In the genomic region with DNA sequence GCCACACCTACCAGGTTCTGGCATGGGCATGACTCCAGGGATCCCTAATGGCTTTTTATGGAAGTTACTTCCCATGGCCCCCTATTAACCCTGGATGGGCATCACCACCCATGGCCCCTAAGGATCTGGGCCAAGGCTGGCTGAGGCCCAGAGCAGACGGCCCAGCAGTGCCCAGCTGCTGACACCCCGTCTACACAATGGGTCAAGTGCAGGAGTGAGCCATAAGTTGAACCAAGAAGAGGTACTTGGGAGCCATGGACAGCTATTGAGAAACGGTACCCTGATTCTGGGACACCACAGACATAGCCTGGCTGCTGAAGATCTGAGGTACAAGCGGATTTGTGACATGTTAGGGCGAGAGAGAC, we compare ENCODE assay signal across 12 mouse cellular contexts. TPM values are rescaled to one million over a fixed set of nuclear protein-coding genes. Genes with fewer than 3 reads are reported as not detected.
DNase-seq lines count a peak whose midpoint lies in the region; ATAC-seq lines count a peak whose summit lies in the region.
"Had no signal": no experiment of that assay in that cellular context is flagged by ENCODE, and none has a peak within 500 bp of the region (broad histone marks: within the 10 kb centered on the region; RNA-seq: fewer than 3 reads in every experiment).

No protein-coding gene starts in this region.

- no peak for ATAC-seq in heart, embryonic 13.5 days (ENCODE audit: extremely low read depth, insufficient number of reproducible peaks, low FRiP score, low TSS enrichment)
- ATAC-seq in lung, embryonic 16.5 days (ENCODE audit: low read depth) = peak; percentile 10; the same call in 1 of the 2 replicates
- ATAC-seq in hindbrain, embryonic 14.5 days (ENCODE audit: low FRiP score) = no peak
- no peak for ATAC-seq in midbrain, embryonic 15.5 days (replicated peaks)

- DNase-seq in heart, adult 9 months (ENCODE audit: low spot score in 2 of 2) = no peak
- DNase-seq in lung, postnatal 36 days = no peak
- no peak for DNase-seq in hindbrain, embryonic 14.5 days (ENCODE audit: low spot score)
- no peak for DNase-seq in left cerebral cortex, postnatal 10 days (ENCODE audit: extremely low spot score in 1 of 2, low spot score in 2 of 2)
- no peak for DNase-seq in ovary, postnatal 14 days (ENCODE audit: low spot score)

- peaks cover 12% of the 10 kb centered on the region for H3K27me3 ChIP-seq in heart, embryonic 13.5 days (replicated peaks)
- H3K27me3 ChIP-seq in lung, embryonic 16.5 days (ENCODE audit: control insufficient read depth, insufficient read depth, low read depth, low read length) = no peaks in the 10 kb centered on the region
- peaks cover 10% of the 10 kb centered on the region for H3K27me3 ChIP-seq in hindbrain, embryonic 14.5 days (ENCODE audit: control insufficient read depth, insufficient read depth, low read length)
- peaks cover 3% of the 10 kb centered on the region for H3K27me3 ChIP-seq in midbrain, embryonic 15.5 days (replicated peaks)

- H3K27ac ChIP-seq in heart, embryonic 13.5 days (replicated peaks) = peak overlapping the region; percentile 71
- H3K27ac ChIP-seq in lung, embryonic 16.5 days (ENCODE audit: low read length) = peak overlapping the region; percentile 95
- H3K27ac ChIP-seq in hindbrain, embryonic 14.5 days = peak overlapping the region; percentile 2; the same call in 1 of the 2 replicates
- 0 out of 2 replicates have a peak overlapping the region, but pooled peaks have one; percentile 23 for H3K27ac ChIP-seq in midbrain, embryonic 15.5 days

- H3K36me3 ChIP-seq in heart, embryonic 13.5 days = peaks cover 5% of the 10 kb centered on the region; the same call in 1 of the 2 replicates
- no peaks in the 10 kb centered on the region; the same call in 1 of the 2 replicates for H3K36me3 ChIP-seq in lung, embryonic 16.5 days (ENCODE audit: control insufficient read depth, insufficient read depth, low read length)
- no peaks in the 10 kb centered on the region for H3K36me3 ChIP-seq in hindbrain, embryonic 14.5 days (replicated peaks; ENCODE audit: control insufficient read depth, insufficient read depth)
- no peaks in the 10 kb centered on the region for H3K36me3 ChIP-seq in midbrain, embryonic 15.5 days (replicated peaks)

- H3K4me3 ChIP-seq in heart, embryonic 13.5 days = no peak overlapping the region
- no peak overlapping the region for H3K4me3 ChIP-seq in lung, embryonic 16.5 days (ENCODE audit: low read length)
- H3K4me3 ChIP-seq in hindbrain, embryonic 14.5 days (replicated peaks; ENCODE audit: low read length) = no peak overlapping the region
- no peak overlapping the region for H3K4me3 ChIP-seq in midbrain, embryonic 15.5 days
- H3K4me3 ChIP-seq: forebrain, embryonic 13.5 days had no signal

- intact Hi-C loops in left cerebral cortex, postnatal 10 days (cut with DNase I) = no loop called here

- H3K9me3 ChIP-seq in heart, embryonic 13.5 days = no peaks in the 10 kb centered on the region
- no peaks in the 10 kb centered on the region for H3K9me3 ChIP-seq in lung, embryonic 16.5 days (ENCODE audit: control insufficient read depth, low read length)
- H3K9me3 ChIP-seq in hindbrain, embryonic 14.5 days (ENCODE audit: control insufficient read depth, low read length) = no peaks in the 10 kb centered on the region
- H3K9me3 ChIP-seq in midbrain, embryonic 15.5 days = no peaks in the 10 kb centered on the region
- H3K9me3 ChIP-seq: forebrain, embryonic 13.5 days had no signal

- 72% methylated on average over 5 of the region's 5 CpGs for WGBS in heart, embryonic 13.5 days
- 42% methylated on average over 5 of the region's 5 CpGs for WGBS in lung, embryonic 16.5 days
- WGBS in hindbrain, embryonic 14.5 days = 79% methylated on average over 5 of the region's 5 CpGs
- whole genome bisulfite sequencing in midbrain, embryonic 15.5 days = 70% methylated on average over 5 of the region's 5 CpGs

- peak overlapping the region; percentile 24; the same call in 1 of the 2 replicates for H3K9ac ChIP-seq in heart, embryonic 13.5 days
- peak overlapping the region; percentile 27; the same call in 1 of the 2 replicates for H3K9ac ChIP-seq in lung, embryonic 16.5 days (ENCODE audit: low read length)
- no peak overlapping the region for H3K9ac ChIP-seq in hindbrain, embryonic 14.5 days
- H3K9ac ChIP-seq in midbrain, embryonic 15.5 days = no peak overlapping the region
- H3K9ac ChIP-seq: forebrain, embryonic 13.5 days had no signal

- peaks cover 32% of the 10 kb centered on the region for H3K4me1 ChIP-seq in heart, embryonic 13.5 days
- peaks cover 42% of the 10 kb centered on the region for H3K4me1 ChIP-seq in lung, embryonic 16.5 days (replicated peaks; ENCODE audit: control insufficient read depth, insufficient read depth, low read length)
- H3K4me1 ChIP-seq in hindbrain, embryonic 14.5 days (replicated peaks; ENCODE audit: control insufficient read depth, insufficient read depth, low read length) = 0 out of 2 replicates have a peak, but pooled peaks cover 7% of the 10 kb centered on the region
- 0 out of 2 replicates have a peak, but pooled peaks cover 6% of the 10 kb centered on the region for H3K4me1 ChIP-seq in midbrain, embryonic 15.5 days

- no peak overlapping the region for H3K4me2 ChIP-seq in heart, embryonic 13.5 days
- H3K4me2 ChIP-seq in lung, embryonic 16.5 days (ENCODE audit: low read depth, low read length) = no peak overlapping the region
- H3K4me2 ChIP-seq in hindbrain, embryonic 14.5 days (replicated peaks) = no peak overlapping the region
- no peak overlapping the region for H3K4me2 ChIP-seq in midbrain, embryonic 15.5 days
- H3K4me2 ChIP-seq: forebrain, embryonic 13.5 days had no signal

RNA-seq across cellular contexts. Expression of a gene that starts 6.3 kb away (rescaled TPM):
- 7.7 and 7.9 TPM in 2 replicates for polyA plus RNA-seq in heart, embryonic 13.5 days (2015; fragmentation: Nextera tagmentation; extraction: Ambion mirVana)
- 30.5 and 31.5 TPM in 2 replicates for polyA plus RNA-seq in lung, embryonic 16.5 days (2015; fragmentation: Nextera tagmentation; extraction: Ambion mirVana)
- polyA plus RNA-seq in hindbrain, embryonic 14.5 days (2014; fragmentation: Nextera tagmentation; extraction: Ambion mirVana) = 7.2 and 12.0 TPM in 2 replicates
- polyA plus RNA-seq in midbrain, embryonic 15.5 days (2015; fragmentation: Nextera tagmentation; extraction: Ambion mirVana) = 6.7 and 8.6 TPM in 2 replicates
- total RNA-seq in left cerebral cortex, postnatal 10 days (2021) = 1 to 10 TPM; 1.1 TPM

RNA-seq across cellular contexts. Expression of a gene that starts 33.6 kb away (rescaled TPM):
- 1.9 and 3.0 TPM in 2 replicates for polyA plus RNA-seq in heart, embryonic 13.5 days (2015; fragmentation: Nextera tagmentation; extraction: Ambion mirVana)
- 3.2 and 3.4 TPM in 2 replicates for polyA plus RNA-seq in lung, embryonic 16.5 days (2015; fragmentation: Nextera tagmentation; extraction: Ambion mirVana)
- polyA plus RNA-seq in hindbrain, embryonic 14.5 days (2014; fragmentation: Nextera tagmentation; extraction: Ambion mirVana) = 2.1 and 3.0 TPM in 2 replicates
- 1.7 and 2.5 TPM in 2 replicates for polyA plus RNA-seq in midbrain, embryonic 15.5 days (2015; fragmentation: Nextera tagmentation; extraction: Ambion mirVana)
- total RNA-seq in left cerebral cortex, postnatal 10 days (2021) = not detected
- total RNA-seq: heart, adult 8-10 months had no signal
- polyA plus RNA-seq: brain, embryonic 14.5 days; forebrain, embryonic 13.5 days; neural tube, embryonic 14.5 days had no signal

RNA-seq across cellular contexts. Expression of a gene that starts 38.9 kb away (rescaled TPM):
- 24.7 and 25.2 TPM in 2 replicates for polyA plus RNA-seq in heart, embryonic 13.5 days (2015; fragmentation: Nextera tagmentation; extraction: Ambion mirVana)
- 39.0 and 40.0 TPM in 2 replicates for polyA plus RNA-seq in lung, embryonic 16.5 days (2015; fragmentation: Nextera tagmentation; extraction: Ambion mirVana)
- 48.5 and 51.7 TPM in 2 replicates for polyA plus RNA-seq in hindbrain, embryonic 14.5 days (2014; fragmentation: Nextera tagmentation; extraction: Ambion mirVana)
- polyA plus RNA-seq in midbrain, embryonic 15.5 days (2015; fragmentation: Nextera tagmentation; extraction: Ambion mirVana) = 47.5 and 48.7 TPM in 2 replicates
- total RNA-seq in left cerebral cortex, postnatal 10 days (2021) = 10 to 100 TPM; 75.3 to 79.3 TPM

Comparison
In these comparisons a context has a peak if more than half of its experiments do, and no peak if none do; other contexts are left out.
1. H3K27ac ChIP-seq: peak in every context shown above with its lines; median percentile 95 in lung, embryonic 16.5 days; 71 in heart, embryonic 13.5 days; 23 in midbrain, embryonic 15.5 days; 2 in hindbrain, embryonic 14.5 days.
2. H3K9ac ChIP-seq: peak in heart, embryonic 13.5 days (single experiment) and lung, embryonic 16.5 days (single experiment); none in hindbrain, embryonic 14.5 days (single experiment) and midbrain, embryonic 15.5 days (single experiment).